Mouse (Mus musculus): ENCODE measurements around the gene Socs1.

DNA sequence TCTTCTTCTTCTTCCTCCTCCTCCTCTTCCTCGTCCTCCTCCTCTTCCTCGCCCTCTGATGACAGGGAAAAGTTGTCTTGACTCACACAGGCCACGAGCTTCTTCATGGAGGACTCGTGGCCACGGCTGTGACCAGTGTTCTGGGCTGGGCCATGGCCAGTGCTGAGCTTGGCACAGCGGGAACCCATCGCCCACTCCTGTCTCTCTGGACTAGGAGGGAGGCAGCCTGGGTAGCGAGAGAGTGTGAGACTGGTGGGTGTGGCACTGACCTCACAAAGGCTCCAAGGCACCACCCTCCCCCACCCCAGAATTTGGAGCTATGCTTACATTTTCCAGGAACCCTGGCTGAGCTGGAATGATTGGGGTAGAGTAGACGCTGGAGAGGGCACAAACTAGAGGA lies 5.4 kb upstream of the Socs1 start, which contains the start of gene Prm3:
- no peak for TF ChIP-seq CTCF (IDR thresholded peaks at IDR 0.05; ENCODE audit: low read depth)
- no peak for TF ChIP-seq EP300 (IDR thresholded peaks at IDR 0.05; ENCODE audit: low read depth)

Measured in liver, postnatal 0 days (tissue).